Mouse (Mus musculus) forelimb bud, embryonic 11.5 days (tissue): ENCODE results near the gene Ifnlr1.
"Not testable (repeated sequence)": the region's sequence is repeated elsewhere in the genome, so short reads cannot be mapped to it uniquely, and the experiment has no call there.

Experiments
- DNase-seq: peaks from one replicate; pipeline ENCODE4 v3.0.0-alpha.2; 2012; ENCODE audit warnings: low read depth, low spot score

The Ifnlr1 gene

GRCm38 (mm10) chr4:135685906-135686567, at the start of gene Ifnlr1:
Gene Ifnlr1 (plus strand): TSS chr4:135686287.
- peak; percentile 46 for DNase-seq

GRCm38 (mm10) chr4:135641302-135642079, 44.6 kb upstream of the Ifnlr1 start:
- not testable (repeated sequence) for DNase-seq

- DNase-seq: no peak
Measured at GRCm38 (mm10) chr4:135645022-135645637, 41.0 kb upstream of the Ifnlr1 start.

GRCm38 (mm10) chr4:135652966-135653607, 33.0 kb upstream of the Ifnlr1 start:
- peak; percentile 61 for DNase-seq

GRCm38 (mm10) chr4:135653956-135654355, 32.1 kb upstream of the Ifnlr1 start:
- no peak for DNase-seq

- DNase-seq: no peak
Measured at GRCm38 (mm10) chr4:135655499-135655898, 30.6 kb upstream of the Ifnlr1 start.

- no peak for DNase-seq
Measured at GRCm38 (mm10) chr4:135656094-135656589, 29.9 kb upstream of the Ifnlr1 start.

- no peak for DNase-seq
Measured at GRCm38 (mm10) chr4:135658484-135658883, 27.6 kb upstream of the Ifnlr1 start.

- no peak for DNase-seq
Measured at GRCm38 (mm10) chr4:135658899-135659298, 27.2 kb upstream of the Ifnlr1 start.

- no peak for DNase-seq
Measured at GRCm38 (mm10) chr4:135661082-135661809, 24.8 kb upstream of the Ifnlr1 start.

GRCm38 (mm10) chr4:135661994-135662393, 24.1 kb upstream of the Ifnlr1 start:
- DNase-seq: no peak

GRCm38 (mm10) chr4:135664656-135665055, 21.4 kb upstream of the Ifnlr1 start:
- DNase-seq: no peak

GRCm38 (mm10) chr4:135666192-135666975, 19.7 kb upstream of the Ifnlr1 start:
- peak; percentile 58 for DNase-seq

GRCm38 (mm10) chr4:135667266-135667844, 18.7 kb upstream of the Ifnlr1 start:
- DNase-seq: peak; percentile 68

- no peak for DNase-seq
Measured at GRCm38 (mm10) chr4:135673507-135673906, 12.6 kb upstream of the Ifnlr1 start.

- no peak for DNase-seq
Measured at GRCm38 (mm10) chr4:135674993-135675392, 11.1 kb upstream of the Ifnlr1 start.

- DNase-seq: no peak
Measured at GRCm38 (mm10) chr4:135676476-135676875, 9.6 kb upstream of the Ifnlr1 start.

- DNase-seq: no peak
Measured at GRCm38 (mm10) chr4:135679316-135679715, 6.8 kb upstream of the Ifnlr1 start.

- DNase-seq: no peak
Measured at GRCm38 (mm10) chr4:135681789-135682188, 4.3 kb upstream of the Ifnlr1 start.

- DNase-seq: peak; percentile 48
Measured at GRCm38 (mm10) chr4:135683553-135683952, 2.5 kb upstream of the Ifnlr1 start.
